Mouse (Mus musculus) spleen, embryonic (tissue): ENCODE data around the gene Magi2.

Experiments
- CTCF ChIA-PET: fragments of 350-600 bp; sonication (Branson Sonifier 250); formaldehyde crosslinking; loops from one replicate; lab custom pipeline; 2022; lab: Charles Lee

Magi2 gene

DNA sequence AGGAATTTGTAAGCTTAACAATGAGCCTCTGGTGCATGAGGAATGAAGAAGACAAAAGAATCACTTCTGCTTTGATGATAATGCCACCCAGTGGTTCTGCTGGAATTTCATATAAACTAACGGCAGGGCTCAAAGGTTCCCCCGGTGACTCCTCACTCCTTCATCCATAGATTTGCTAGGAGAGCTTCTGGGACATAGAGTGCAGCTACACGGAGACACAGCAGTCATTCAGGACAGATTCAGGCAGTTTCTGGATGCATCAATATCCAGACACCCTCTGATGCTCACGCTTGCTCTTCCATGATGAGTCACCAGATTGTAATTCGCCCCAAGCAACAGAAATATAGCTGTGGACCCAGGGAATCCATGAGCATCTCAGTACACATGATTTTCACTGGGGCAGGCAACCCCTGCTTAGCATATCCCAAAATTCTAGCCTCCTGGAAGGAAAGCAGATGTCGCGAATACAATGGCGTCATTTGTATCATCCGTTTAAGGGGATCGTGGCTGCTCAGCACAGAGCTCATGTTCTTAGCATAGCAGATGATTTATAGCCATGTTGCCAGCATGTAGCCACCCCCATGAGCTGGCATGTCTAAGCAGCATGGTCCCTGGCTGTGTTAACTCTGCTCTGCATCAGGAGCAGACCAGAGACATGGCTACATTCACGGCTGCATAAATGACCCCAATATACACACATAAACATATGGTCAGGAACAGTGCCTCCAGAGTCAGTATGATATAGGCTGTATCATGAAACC, 1426.8 kb downstream of the Magi2 start:
- CTCF ChIA-PET = interaction anchor here (0.5 kb wide), 1 partner anchor 327 kb away, joined by 3 read pairs; no protein-coding TSS in a partner anchor

- CTCF ChIA-PET = interaction anchor here (0.5 kb wide), 1 partner anchor 195 kb away, joined by 11 read pairs; no protein-coding TSS in a partner anchor
These were observed 1428.1 kb downstream of the Magi2 start for GRCm38 (mm10) chr5:20654766-20655472.

- CTCF ChIA-PET = no interaction called here
These were observed 1430.2 kb downstream of the Magi2 start for GRCm38 (mm10) chr5:20657056-20657455.

GRCm38 (mm10) chr5:20667601-20668000, 1440.8 kb downstream of the Magi2 start:
- CTCF ChIA-PET = no interaction called here

- CTCF ChIA-PET = no interaction called here
These were observed 1442.0 kb downstream of the Magi2 start for GRCm38 (mm10) chr5:20668736-20669355.

- CTCF ChIA-PET = interaction anchor here (0.6 kb wide), 1 partner anchor 210 kb away, joined by 7 read pairs; no protein-coding TSS in a partner anchor
These were observed 1442.6 kb downstream of the Magi2 start for GRCm38 (mm10) chr5:20669456-20669855.

DNA sequence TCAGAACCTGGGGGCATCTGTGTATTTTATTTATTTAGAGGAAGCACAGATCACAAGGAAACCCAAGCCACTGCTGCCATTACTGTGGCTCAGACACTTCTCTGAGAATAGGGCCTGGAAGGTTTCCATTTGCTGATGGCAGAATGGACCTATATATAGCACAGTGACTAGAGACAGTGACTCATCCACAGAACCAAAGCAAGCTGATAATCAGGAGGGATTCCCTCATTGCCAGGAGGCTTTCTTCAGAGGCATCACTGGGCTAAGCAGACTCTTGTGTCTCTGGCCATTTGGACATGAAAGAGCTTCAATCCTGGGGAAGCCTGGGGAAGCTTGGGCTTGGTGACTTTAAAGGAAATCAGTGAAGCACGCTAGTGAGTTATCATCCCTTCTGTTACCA, 1445.0 kb downstream of the Magi2 start:
- CTCF ChIA-PET = interaction anchor here (0.5 kb wide), 1 partner anchor 1074 kb away, joined by 3 read pairs; no protein-coding TSS in a partner anchor

DNA sequence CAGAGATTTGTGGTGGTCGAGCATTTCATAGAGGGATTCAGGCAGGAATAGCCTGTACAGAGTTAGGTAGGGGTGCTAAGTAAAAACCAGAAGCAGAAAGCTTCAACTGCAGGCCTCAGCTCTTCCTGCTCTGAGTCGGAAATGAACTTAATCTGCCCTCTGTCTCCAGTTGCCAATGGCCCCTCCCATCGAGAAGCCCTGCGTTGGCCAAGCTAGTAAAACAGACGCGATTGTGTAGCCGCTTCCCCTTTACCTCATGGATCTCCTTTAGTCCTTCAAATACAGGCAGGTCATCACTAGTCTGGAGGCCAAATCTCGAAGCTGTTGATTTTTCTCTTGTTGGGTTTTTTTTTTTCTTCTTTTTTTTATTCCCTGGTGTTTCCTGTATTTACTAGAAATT, 1447.7 kb downstream of the Magi2 start:
- CTCF ChIA-PET = no interaction called here

GRCm38 (mm10) chr5:20675163-20675665, 1448.4 kb downstream of the Magi2 start:
- CTCF ChIA-PET = no interaction called here

DNA sequence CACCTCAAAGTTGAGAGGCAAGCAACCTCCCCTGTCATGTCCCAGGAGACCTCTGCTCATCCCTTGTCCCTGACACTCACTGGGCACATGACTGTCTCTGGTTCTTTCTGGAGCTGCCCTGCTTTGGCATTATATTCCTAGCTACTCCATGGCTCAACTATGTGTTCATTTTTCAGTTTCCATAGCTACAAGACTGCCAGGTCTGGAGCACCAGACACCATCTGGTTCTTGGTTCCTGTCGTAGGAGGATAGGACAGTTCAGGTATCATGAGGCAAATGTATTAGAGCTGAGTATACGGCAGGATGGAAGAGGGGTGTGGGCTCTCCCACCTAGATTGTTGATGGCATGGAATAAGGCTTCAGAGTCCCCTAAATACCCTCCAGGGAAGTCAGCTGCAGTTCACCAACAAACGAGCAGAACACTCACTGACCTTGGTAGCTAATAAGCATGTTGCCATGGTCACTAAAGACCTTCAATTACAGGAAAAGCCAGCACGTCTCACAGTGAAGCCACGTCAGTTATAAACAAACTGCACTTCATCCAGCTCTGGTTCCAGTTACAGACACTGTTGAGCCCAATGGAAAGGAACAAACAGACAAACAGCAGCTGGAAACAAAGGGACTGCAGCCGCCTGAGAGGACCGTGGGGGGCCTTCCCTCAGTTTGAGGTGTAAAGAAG, 1449.5 kb downstream of the Magi2 start:
- CTCF ChIA-PET = interaction anchor here (0.7 kb wide), 1 partner anchor 186 kb away, joined by 3 read pairs; no protein-coding TSS in a partner anchor

DNA sequence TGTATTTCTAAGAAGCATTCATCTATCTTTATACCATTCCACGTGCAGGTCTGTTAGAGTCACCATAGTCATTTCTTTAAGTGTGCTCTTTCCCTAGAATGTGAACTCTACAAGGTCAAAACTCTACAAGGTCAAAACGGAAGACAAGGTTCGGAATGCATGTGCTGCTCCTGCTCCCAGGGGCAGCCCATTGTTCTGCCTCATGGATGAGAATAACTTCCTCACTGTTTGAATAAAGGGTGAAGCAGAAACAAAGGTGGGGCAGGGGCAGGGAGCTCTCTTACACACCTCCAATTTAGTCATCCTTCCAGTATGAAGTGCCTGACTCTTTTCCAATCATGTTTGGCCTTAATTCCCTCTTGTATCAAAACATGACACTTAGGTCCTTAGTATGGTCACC, 1450.4 kb downstream of the Magi2 start:
- CTCF ChIA-PET = no interaction called here

GRCm38 (mm10) chr5:20678573-20678972, 1451.7 kb downstream of the Magi2 start:
- CTCF ChIA-PET = no interaction called here

- CTCF ChIA-PET = interaction anchor here (0.5 to 0.6 kb wide), 2 partner anchors 29 to 232 kb away, joined by 4 to 7 read pairs; no protein-coding TSS in a partner anchor
These were observed 1453.1 kb downstream of the Magi2 start for GRCm38 (mm10) chr5:20679920-20680319.

GRCm38 (mm10) chr5:20680833-20681530, 1454.1 kb downstream of the Magi2 start:
- CTCF ChIA-PET = no interaction called here

DNA sequence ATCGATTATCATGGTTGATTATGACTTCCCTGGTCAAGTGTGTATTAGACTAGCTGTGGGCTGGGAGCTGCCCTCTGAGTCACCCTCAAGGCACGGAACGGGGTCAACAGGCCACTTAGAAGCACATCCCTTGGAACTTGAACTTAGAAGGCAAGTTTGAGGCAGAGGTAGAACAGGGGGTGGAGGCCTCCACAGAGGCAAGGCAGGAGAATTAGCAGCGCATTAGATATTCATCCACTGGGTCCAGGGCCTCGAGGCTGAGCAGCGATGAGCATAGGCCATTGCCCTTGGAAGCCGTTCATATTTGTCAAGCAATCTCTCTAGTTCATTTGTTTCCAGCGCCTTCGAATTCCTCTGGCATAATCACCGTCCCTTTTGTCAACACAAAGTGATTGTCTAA, 1454.8 kb downstream of the Magi2 start:
- CTCF ChIA-PET = no interaction called here

DNA sequence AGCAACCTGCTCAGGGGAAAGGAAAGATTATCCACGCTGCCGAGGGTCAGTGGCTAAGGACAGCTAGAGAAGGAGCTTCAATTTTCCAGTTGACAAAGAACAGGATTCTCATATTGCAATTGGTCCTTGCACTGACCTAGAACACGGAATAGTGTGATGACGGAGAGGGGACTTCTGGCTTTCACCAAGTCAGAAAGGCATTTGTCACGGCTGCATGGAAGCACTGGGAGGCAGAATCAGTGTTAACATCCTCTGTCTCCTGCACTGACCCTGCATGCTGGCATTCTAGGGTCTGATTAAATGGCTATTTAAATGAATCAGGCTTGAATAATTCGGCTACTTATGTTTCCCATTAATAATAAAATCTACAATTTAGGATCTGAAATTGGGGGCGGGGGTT, 1455.4 kb downstream of the Magi2 start:
- CTCF ChIA-PET = no interaction called here

- CTCF ChIA-PET = no interaction called here
These were observed 1457.3 kb downstream of the Magi2 start for GRCm38 (mm10) chr5:20684112-20684511.

DNA sequence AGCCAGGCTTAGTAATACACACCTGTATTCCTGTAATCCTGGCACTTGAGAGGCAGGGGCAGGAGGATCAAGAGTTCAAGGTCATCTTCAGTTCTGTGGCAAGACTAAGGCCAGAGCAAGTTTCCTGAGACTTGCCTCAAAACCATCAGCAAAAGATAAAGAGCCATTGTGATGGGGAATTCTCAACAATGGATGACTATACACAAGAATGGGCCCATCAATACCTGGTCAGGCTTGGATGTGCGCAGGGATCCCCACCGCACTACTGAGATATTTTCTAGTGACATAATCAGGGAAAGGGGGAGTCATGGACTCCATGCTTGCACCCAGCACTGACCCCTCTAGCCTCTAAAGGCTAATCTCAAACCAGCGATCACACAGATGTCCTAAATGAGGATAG, 1465.4 kb downstream of the Magi2 start:
- CTCF ChIA-PET = no interaction called here

DNA sequence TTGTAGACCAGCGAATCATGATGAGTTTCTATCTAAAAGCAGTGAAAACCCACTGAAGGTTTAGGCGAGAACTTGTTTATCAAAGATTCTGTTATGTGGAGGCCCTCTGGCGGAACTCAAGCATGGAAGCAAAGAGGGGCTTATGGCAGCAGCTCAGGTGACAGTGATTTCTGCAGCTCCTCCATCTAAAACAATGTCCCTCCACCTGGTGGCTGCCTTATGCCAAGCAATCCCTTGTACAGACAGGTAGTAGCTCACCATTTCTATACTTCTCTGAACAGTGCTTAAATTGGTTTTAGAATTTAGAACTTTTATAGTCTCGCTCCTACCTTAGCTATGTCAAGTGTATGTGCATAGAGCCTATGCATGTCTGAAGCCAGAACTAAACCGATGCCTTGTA, 1472.3 kb downstream of the Magi2 start:
- CTCF ChIA-PET = no interaction called here
